8 mouse cellular contexts compared by ENCODE assay signal in the genomic region with DNA sequence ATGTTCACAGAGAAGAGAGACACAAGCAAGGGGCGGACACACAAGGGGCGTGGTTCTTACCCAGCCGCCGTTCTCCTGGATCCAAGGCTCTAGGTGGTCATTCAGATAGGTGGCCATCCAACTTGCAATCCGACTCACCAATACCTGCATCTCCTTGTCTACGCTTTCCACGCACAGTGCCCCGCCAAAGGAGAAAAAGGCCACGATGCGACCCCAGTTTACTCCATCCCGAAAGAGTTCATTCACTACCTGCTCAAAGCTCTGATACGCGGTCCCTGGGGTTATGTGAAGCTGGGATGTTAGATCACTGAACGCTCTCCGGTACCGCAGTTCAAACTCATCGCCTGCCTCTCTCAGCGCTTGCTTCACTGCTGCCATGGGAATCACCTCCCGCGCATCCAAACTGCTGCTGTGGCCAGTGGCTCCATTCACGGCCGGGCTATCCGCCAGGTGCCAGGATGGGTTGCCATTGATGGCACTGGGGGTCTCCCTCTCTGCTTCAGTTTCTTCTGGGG. TPM values are rescaled to one million over a fixed set of nuclear protein-coding genes. Genes with fewer than 3 reads are reported as not detected.
DNase-seq lines count a peak whose midpoint lies in the region; ATAC-seq and TF ChIP-seq lines count a peak whose summit lies in the region.

No protein-coding gene starts in this region.

- WGBS in heart, postnatal 0 days = 51% methylated on average over 23 of the region's 23 CpGs
- 78% methylated on average over 23 of the region's 23 CpGs for WGBS in midbrain, embryonic 11.5 days

- TF ChIP-seq CTCF in heart, postnatal 0 days (IDR thresholded peaks at IDR 0.05; ENCODE audit: low read depth) = no peak

- ATAC-seq in heart, postnatal 0 days (ENCODE audit: insufficient read depth, low read depth) = no peak
- ATAC-seq in midbrain, embryonic 11.5 days (ENCODE audit: low FRiP score) = no peak
- ATAC-seq in megakaryocyte progenitor cell, adult 5-6 weeks (replicated peaks; ENCODE audit: poor library complexity) = no peak

- H3K4me3 ChIP-seq in heart, postnatal 0 days (ENCODE audit: low read depth, low read length) = peak overlapping the region; percentile 67
- peak overlapping the region; percentile 69 for H3K4me3 ChIP-seq in midbrain, embryonic 11.5 days (ENCODE audit: low read depth, low read length)

- TF ChIP-seq EP300 in heart, postnatal 0 days (IDR thresholded peaks at IDR 0.05; ENCODE audit: low read depth) = no peak

- no peaks in the 10 kb centered on the region for H3K27me3 ChIP-seq in heart, postnatal 0 days (ENCODE audit: control insufficient read depth, insufficient read depth, low read length)
- no peaks in the 10 kb centered on the region for H3K27me3 ChIP-seq in midbrain, embryonic 11.5 days (ENCODE audit: control insufficient read depth, insufficient read depth, low read length)

- peak overlapping the region; percentile 71 for H3K4me2 ChIP-seq in heart, postnatal 0 days (ENCODE audit: low read depth, low read length)
- peak overlapping the region; percentile 52 for H3K4me2 ChIP-seq in midbrain, embryonic 11.5 days

- peaks cover 38% of the 10 kb centered on the region for H3K4me1 ChIP-seq in heart, postnatal 0 days (ENCODE audit: control insufficient read depth, insufficient read depth)
- peaks cover 35% of the 10 kb centered on the region for H3K4me1 ChIP-seq in midbrain, embryonic 11.5 days (ENCODE audit: control insufficient read depth, insufficient read depth, low read length)

- H3K27ac ChIP-seq in heart, postnatal 0 days (ENCODE audit: low read depth) = peak overlapping the region; percentile 93
- no peak overlapping the region for H3K27ac ChIP-seq in midbrain, embryonic 11.5 days (ENCODE audit: low read depth, low read length)

- peaks cover 23% of the 10 kb centered on the region for H3K36me3 ChIP-seq in heart, postnatal 0 days (replicated peaks; ENCODE audit: control insufficient read depth, insufficient read depth, low read length)
- H3K36me3 ChIP-seq in midbrain, embryonic 11.5 days (ENCODE audit: control insufficient read depth, insufficient read depth, low read length) = peaks cover 2% of the 10 kb centered on the region; the same call in 1 of the 2 replicates

- DNase-seq in ovary, postnatal 36 days (ENCODE audit: low spot score) = peak; percentile 33
- no peak for DNase-seq in ovary, adult 18-20 months (ENCODE audit: low spot score)
- DNase-seq in cerebellum, adult 9-10 months = peak; percentile 74
- no peak for DNase-seq in heart, postnatal 0 days (ENCODE audit: low spot score)
- peak; percentile 65 to 66 for DNase-seq in kidney, postnatal 36 days
- peak; percentile 87 for DNase-seq in midbrain, embryonic 11.5 days (ENCODE audit: low spot score, missing footprints)
- no peak for DNase-seq in MN1 (ENCODE audit: low spot score)

- H3K9me3 ChIP-seq in heart, postnatal 0 days (replicated peaks; ENCODE audit: control insufficient read depth, low read length) = no peaks in the 10 kb centered on the region
- no peaks in the 10 kb centered on the region for H3K9me3 ChIP-seq in midbrain, embryonic 11.5 days (ENCODE audit: control insufficient read depth, low read length)

- H3K9ac ChIP-seq in heart, postnatal 0 days (replicated peaks; ENCODE audit: low read depth, low read length) = peak overlapping the region; percentile 75
- peak overlapping the region; percentile 97 for H3K9ac ChIP-seq in midbrain, embryonic 11.5 days (ENCODE audit: low read length)

RNA-seq across cellular contexts. Expression of a gene that starts 2.1 kb away (rescaled TPM):
- total RNA-seq in heart, postnatal 0 days (2014; rRNA removed; ENCODE audit: low replicate concordance) = 60.9 and 75.6 TPM in 2 replicates
- 34.5 and 35.0 TPM in 2 replicates for polyA plus RNA-seq in heart, postnatal 0 days (2015; fragmentation: Nextera tagmentation; extraction: Ambion mirVana)
- polyA plus RNA-seq in midbrain, embryonic 11.5 days (2014; fragmentation: Nextera tagmentation; extraction: Ambion mirVana) = 120 and 125 TPM in 2 replicates
- total RNA-seq in megakaryocyte progenitor cell, adult 5-6 weeks (2015) = 8.1 and 10.2 TPM in 2 replicates
- total RNA-seq in megakaryocyte progenitor cell, adult 5-6 weeks (2017) = 13.5 and 18.4 TPM in 2 replicates

RNA-seq across cellular contexts. Expression of a gene that starts 18.3 kb away (rescaled TPM):
- 8.1 and 13.6 TPM in 2 replicates for total RNA-seq in heart, postnatal 0 days (2014; rRNA removed; ENCODE audit: low replicate concordance)
- polyA plus RNA-seq in heart, postnatal 0 days (2015; fragmentation: Nextera tagmentation; extraction: Ambion mirVana) = 15.0 and 15.1 TPM in 2 replicates
- 166 and 187 TPM in 2 replicates for polyA plus RNA-seq in midbrain, embryonic 11.5 days (2014; fragmentation: Nextera tagmentation; extraction: Ambion mirVana)
- total RNA-seq in megakaryocyte progenitor cell, adult 5-6 weeks (2015) = 104 and 111 TPM in 2 replicates
- 112 and 114 TPM in 2 replicates for total RNA-seq in megakaryocyte progenitor cell, adult 5-6 weeks (2017)

Comparison
In these comparisons a context has a peak if more than half of its experiments do, and no peak if none do; other contexts are left out.
1. DNase-seq: peak in ovary, postnatal 36 days (single experiment), cerebellum, adult 9-10 months (single experiment), kidney, postnatal 36 days (2 of 2) and midbrain, embryonic 11.5 days (single experiment); none in ovary, adult 18-20 months (single experiment), heart, postnatal 0 days (single experiment) and MN1 (single experiment).